Mouse (Mus musculus) left cerebral cortex, adult 8-10 months (tissue): Measurements from ENCODE around the gene Mcrip2. TPM values are rescaled to one million over a fixed set of nuclear protein-coding genes. Genes with fewer than 3 reads are reported as not detected.
A peak's percentile ranks its signal among the peaks of the same experiment; 100 is the strongest.

Experiments used
- DNase-seq, 2 experiments: peaks; one replicate each; pipeline ENCODE4 v3.0.0; 2022; ENCODE audit warnings: low spot score in 2 of 2
- total RNA-seq, 4 experiments: library from RNA; stranded (reverse); gene quantifications; 2 replicates each; pipeline ENCODE4 v1.2.4; 2022

Mcrip2 gene
- total RNA-seq, 4 experiments from 2014 or later, result 16.8 to 25.2 (median 19.0) TPM

DNA sequence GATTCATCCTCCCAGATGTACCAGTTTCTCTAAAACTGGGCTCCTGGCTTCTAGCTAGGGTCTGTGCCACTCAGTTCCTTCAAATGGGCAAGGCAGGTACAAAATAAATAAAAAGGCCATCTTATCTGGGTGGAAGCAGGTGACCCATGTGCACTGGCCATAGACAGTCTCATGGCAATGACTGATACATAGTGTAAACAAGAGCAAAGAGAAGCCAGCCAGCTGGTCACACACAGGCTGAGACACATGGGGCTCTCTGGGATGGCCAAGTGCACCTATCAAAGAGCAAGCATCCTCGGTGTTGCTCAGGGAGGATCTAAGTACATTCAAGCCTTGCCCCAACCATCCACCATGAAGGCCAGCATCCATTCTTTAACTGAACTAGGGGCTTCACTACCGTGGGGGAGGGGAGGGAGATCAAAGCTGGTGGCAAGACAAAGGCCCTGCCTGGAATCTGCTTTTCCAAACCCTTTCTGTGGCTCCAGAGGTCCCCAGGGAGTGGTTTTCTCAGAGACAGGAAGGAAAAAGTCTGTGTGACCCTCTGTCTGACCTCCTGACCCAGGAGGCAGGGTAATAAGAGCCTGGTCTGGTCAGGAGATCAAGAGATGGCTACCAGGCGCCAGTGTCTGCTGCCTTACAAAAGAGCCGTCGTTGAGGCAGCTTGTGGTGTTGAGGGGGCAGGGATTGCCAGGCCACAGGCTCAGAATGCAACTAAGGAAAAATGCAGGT is 12.5 kb upstream of the Mcrip2 start:
- no peak for DNase-seq

- no peak for DNase-seq
These were observed 11.8 kb upstream of the Mcrip2 start, which contains the start of gene Wfikkn1 for GRCm38 (mm10) chr17:25880196-25880910. Gene Wfikkn1 (minus strand): TSS chr17:25880858.

GRCm38 (mm10) chr17:25879750-25880149 is 11.2 kb upstream of the Mcrip2 start:
- no peak for DNase-seq

- peak in 1 of 2 experiments; percentile 46 for DNase-seq
These were observed 10.7 kb upstream of the Mcrip2 start for GRCm38 (mm10) chr17:25879261-25879660.

DNA sequence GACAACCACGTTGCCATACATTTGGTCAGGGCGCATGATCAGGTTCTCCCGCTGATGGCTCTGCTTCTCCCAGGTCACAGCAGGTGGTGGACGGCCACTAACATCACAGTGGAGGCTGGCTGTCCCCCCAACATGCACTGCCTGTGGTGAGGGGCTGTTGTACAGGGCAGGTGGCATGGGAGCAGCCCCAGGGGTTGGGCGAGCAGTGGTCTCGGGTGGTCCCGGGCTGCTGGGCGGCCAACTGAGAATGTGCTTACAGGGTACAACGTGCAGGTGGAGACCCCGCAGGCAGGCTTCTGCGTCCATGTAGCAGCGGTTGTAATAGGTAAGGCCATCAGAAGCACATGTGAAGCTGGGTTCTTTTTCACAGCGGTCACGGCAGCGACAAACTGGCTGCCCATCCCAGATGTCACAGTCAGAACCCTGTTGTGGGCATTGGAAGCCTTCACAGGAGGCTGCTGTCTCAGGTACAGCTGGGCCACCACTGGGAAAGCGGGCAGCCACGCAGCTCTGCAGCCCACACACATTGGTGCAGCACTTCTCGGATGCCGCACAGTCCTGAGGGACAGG is 10.1 kb upstream of the Mcrip2 start:
- no peak for DNase-seq

DNA sequence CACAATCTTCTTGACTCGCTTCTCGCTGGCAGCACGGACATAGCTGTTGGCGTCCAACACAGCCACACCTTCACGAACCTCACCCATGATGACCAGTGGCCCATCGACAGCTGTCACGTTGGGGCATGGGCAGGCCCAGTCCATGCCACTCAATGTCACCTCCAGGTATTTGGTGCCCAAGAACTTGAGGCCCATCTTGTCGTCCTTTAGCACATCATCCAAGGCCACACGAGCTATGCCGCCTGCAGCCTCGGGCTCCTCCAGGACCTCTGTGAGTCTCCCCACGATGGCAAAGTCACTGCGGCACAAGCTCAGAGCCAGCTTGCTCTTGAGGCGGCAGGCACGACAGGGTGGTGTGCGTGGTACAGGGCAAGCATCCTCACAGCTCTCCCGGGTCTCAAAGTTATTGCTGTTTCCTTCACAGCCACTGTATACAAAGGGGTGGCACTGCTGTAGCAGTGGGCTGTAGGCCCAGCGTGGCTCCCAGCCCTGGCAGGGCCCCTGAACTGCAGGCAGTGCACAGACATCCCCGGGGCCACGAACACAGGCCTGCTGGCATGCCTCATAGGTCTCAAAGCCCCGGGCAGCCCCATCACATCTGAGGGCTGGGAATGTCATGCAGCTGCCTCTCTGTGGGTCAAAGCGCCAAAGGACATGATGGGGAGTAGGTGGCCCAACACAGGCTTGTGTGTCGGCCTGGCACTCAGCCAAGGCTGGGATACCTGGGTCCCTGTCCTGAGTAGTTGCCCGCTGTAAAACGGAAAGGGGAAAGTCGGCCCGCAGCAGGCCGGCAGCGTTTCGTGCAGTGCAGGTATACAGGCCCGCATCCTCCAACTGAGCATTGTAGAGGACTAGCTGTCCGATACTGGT is 9.4 kb upstream of the Mcrip2 start:
- no peak for DNase-seq

DNA sequence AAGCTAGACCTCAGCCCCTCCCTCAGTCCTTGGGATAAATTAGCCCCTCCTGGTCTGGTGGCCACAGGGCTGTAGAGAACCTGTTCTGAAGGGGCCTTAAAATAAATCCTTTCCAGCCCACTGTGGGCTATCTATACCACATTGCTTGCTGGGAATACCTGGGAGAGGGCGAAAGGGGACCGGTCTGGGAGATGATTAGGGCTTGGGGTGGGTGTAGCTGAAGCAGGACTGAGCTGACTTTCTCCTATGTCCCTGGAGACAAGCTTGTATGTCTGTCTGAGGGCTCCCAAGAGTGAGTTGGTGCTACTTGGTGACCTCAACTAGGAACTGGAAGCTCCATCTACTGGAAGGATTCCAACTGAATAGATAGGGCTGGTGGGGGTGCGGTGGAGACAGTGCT is 8.5 kb upstream of the Mcrip2 start:
- no peak for DNase-seq

DNA sequence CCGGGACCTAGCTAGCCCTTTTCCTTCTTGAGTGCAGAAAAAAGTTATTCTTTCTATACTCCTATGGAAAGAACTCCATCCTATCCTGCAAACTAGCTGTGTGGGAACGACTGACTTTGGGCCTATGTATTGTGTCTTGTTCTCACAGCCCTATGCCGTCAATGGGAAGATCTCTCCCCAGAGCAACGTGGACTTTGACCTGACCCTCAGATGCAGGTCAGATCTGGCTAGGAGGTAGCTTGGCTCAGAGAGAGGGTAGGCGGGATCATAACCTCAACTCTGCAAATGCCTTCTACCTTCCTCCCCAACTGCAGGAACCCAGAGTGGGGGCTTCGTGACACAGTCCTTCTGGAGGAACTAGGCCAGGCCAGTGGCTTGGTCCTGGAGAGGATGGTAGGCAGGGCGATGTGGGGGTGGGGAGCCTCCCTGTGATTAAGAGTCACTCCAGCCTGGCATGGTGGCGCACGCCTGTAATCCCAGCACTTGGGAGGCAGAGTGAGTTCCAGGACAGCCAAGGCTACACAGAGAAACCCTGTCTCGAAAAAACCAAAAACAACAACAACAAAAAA is 7.9 kb upstream of the Mcrip2 start:
- no peak for DNase-seq

GRCm38 (mm10) chr17:25875171-25876136 is 6.9 kb upstream of the Mcrip2 start:
- DNase-seq, result peak; percentile 84 to 86

DNA sequence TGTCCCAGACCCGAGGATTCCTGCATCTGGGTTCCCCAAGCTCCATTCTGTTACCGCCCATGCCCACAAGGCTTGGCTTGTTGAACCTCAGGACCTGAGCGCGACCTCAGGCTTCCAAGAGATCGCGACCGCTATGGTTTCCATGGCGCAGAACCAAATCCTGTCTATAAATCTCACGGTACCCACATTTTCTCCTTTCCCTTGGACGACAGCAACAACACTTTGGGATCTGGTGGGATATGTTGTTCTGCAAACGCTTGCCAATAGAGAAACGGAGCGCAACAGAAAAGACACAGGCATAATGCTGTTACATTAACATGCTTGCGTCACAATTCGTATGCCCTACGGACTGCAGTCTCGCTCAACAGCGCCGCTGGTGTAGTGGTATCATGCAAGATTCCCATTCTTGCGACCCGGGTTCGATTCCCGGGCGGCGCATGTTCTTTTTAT is 6.2 kb upstream of the Mcrip2 start, which contains the start of gene Mettl26:
Gene Mettl26 (plus strand): TSS at position 354 of the 450 bp plus-strand sequence.
- DNase-seq, result peak; percentile 89 to 100

DNA sequence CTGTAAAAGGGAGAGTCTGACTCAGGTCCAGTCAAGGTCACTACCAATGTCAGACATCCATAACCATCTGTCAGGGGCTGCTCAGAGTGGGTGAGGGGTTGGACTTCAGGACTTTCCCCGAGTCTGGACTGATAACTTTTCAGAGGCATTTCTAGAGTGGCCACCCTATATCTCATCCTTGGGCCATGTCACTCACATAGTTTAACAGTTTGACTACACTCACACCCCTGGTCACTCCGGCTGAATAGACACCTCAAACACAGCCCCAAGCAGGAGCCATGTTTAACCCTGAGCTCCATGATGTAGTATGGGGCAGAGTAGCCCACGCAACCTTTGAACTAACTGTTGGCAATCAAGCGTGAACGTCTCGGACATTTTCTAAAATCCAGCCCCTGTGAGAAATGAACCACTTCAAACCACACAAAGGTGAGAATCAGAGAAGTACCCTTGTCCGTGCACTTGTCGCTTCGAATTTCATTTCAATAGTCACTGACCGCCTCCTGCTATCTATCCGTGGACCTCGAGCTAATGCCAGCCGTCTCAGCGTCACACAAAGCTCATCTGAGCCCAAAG is 5.7 kb upstream of the Mcrip2 start:
- DNase-seq, result no peak

GRCm38 (mm10) chr17:25873405-25874147 is 5.0 kb upstream of the Mcrip2 start:
- no peak for DNase-seq

DNA sequence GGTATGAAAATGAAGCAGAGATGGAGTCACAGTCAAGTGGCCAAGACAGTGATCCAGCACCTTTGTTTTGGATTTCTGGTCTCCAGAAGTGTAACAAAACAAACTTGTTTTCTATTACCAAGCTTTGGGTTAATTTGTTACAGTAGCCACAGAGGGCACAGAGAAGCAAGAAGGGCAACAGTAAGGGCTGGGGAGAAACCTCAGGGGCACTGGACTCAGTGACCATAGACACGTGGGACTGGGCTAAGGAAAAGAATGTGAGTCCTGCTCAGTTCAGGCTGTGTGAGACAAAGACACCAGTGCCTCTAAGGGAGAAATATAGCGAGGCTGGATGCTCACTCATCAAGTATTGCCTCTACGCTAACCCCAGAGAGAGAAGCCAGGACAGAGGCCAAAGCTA is 4.1 kb upstream of the Mcrip2 start:
- DNase-seq, result no peak

- DNase-seq, result peak in 1 of 2 experiments; percentile 4
These were observed 3.0 kb upstream of the Mcrip2 start for GRCm38 (mm10) chr17:25871566-25871965.

DNA sequence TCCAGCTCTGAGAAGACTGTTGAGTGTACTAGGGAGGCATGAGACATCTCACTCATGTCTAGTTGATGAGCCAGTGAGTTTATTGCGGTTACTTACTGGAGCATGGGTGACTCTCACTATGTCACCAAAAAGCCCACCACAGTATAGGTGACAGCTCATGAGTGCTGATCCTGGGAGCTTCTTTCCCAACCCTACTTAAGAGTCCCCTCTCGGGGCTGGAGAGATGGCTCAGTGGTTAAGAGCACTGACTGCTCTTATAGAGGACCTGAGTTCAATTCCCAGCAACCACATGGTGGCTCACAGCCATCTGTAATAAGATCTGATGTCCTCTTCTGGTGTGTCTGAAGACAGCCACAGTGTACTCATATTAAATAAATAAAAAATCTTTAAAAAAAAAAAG is 1.4 kb upstream of the Mcrip2 start:
- DNase-seq, result peak in 1 of 2 experiments; percentile 4

DNA sequence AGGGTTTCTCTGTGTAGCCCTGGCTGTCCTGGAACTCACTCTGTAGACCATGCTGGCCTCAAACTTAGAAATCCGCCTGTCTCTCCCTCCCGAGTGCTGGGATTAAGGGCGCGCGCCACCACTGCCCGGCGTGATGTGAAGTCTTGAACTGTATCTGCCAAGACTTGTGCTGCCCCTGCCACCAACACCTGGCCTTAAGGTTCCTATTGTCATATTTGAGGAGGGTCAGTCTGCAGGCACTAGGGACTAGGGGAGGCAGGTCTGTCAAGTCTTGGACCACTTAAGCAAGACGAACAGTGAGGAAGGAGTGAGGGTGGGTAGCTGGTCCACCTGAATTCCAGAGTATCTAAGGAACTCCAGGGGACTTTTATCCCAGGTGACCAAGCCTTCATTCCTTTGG is 934 bp upstream of the Mcrip2 start:
- DNase-seq, result peak in 1 of 2 experiments; percentile 5

- DNase-seq, result peak in 1 of 2 experiments; percentile 16
These were observed 546 bp downstream of the Mcrip2 start for GRCm38 (mm10) chr17:25867836-25868600.

- no peak for DNase-seq
These were observed 1.1 kb downstream of the Mcrip2 start for GRCm38 (mm10) chr17:25867509-25867835.
